Mouse (Mus musculus) liver, embryonic 13.5 days (tissue): ENCODE data around the gene Npc1l1. TPM values are rescaled to one million over a fixed set of nuclear protein-coding genes. Genes with fewer than 3 reads are reported as not detected.
A peak's percentile ranks its signal among the peaks of the same experiment; 100 is the strongest.

ENCODE experiments used
- ATAC-seq: fragments of 200-750 bp; cut with Nextera tagmentation; 2 replicates; pipeline ENCODE4 v1.8.0; 2017; ENCODE audit warnings: low read depth, mild to moderate bottlenecking, moderate number of reproducible peaks, moderate library complexity
- DNase-seq: peaks from one replicate; pipeline ENCODE4 v3.0.0; 2022
- H3K27ac ChIP-seq: fragments of 300-500 bp; sonication (generic); 2 replicates; pipeline ENCODE4 v1.5.1; 2015; ENCODE audit warnings: moderate library complexity, mild to moderate bottlenecking, inconsistent platforms
- H3K27me3 ChIP-seq: fragments of 300-500 bp; sonication (generic); 2 replicates; pipeline ENCODE4 v1.6.1; 2015; ENCODE audit warnings: mild to moderate bottlenecking, inconsistent platforms
- H3K36me3 ChIP-seq: fragments of 300-500 bp; sonication (generic); 2 replicates; pipeline ENCODE4 v1.6.1; 2015; ENCODE audit warnings: mild to moderate bottlenecking, inconsistent platforms
- H3K4me1 ChIP-seq: fragments of 300-500 bp; sonication (generic); replicated peaks from 2 replicates; pipeline ENCODE4 v1.6.1; 2015; ENCODE audit warnings: inconsistent platforms
- H3K4me2 ChIP-seq: fragments of 300-500 bp; sonication (generic); 2 replicates; pipeline ENCODE4 v1.6.1; 2015; ENCODE audit warnings: inconsistent platforms, mild to moderate bottlenecking, moderate library complexity
- H3K4me3 ChIP-seq: fragments of 300-500 bp; sonication (generic); replicated peaks from 2 replicates; pipeline ENCODE4 v1.5.1; 2015; ENCODE audit warnings: mild to moderate bottlenecking, inconsistent platforms
- H3K9ac ChIP-seq: fragments of 300-500 bp; sonication (generic); 2 replicates; pipeline ENCODE4 v1.6.1; 2015; ENCODE audit warnings: mild to moderate bottlenecking, inconsistent platforms
- H3K9me3 ChIP-seq: fragments of 300-500 bp; sonication (generic); replicated peaks from 2 replicates; pipeline ENCODE4 v1.6.1; 2016; ENCODE audit warnings: inconsistent platforms
- WGBS: fragments of 180-500 bp; shearing (Covaris S2); methylation state at CpG from one replicate; pipeline ENCODE4 v1.1.7; 2015; ENCODE audit not compliant: insufficient replicate concordance; 5-methylcytosine and 5-hydroxymethylcytosine counted together
- polyA plus RNA-seq: library from polyadenylated mRNA; unstranded; fragments of >200 nt; fragmentation: Nextera tagmentation; extraction: Ambion mirVana; gene quantifications from 2 replicates; pipeline ENCODE4 v1.2.1, GENCODE M21; 2015

Gene Npc1l1
- 0.08 and 0.10 TPM in 2 replicates for polyA plus RNA-seq

GRCm38 (mm10) chr11:6230012-6230411 is at the start of gene Npc1l1:
Gene Npc1l1 (minus strand): TSS chr11:6230143.
- DNase-seq (no peak), ATAC-seq (no peak)
- no peak within 1 kb of the TSS for H3K27ac ChIP-seq
- H3K36me3 ChIP-seq = 0 out of 2 replicates have a peak, but pooled peaks cover 2% of the 10 kb centered on the region
- peaks cover 6% of the 10 kb centered on the region for H3K9me3 ChIP-seq
- H3K4me1 ChIP-seq = no peaks in the 10 kb centered on the region
- no peak within 1 kb of the TSS for H3K4me2 ChIP-seq
- no peak within 1 kb of the TSS for H3K4me3 ChIP-seq
- H3K27me3 ChIP-seq = no peaks in the 10 kb centered on the region
- 64% methylated on average over 7 of the region's 7 CpGs for WGBS
- no peak within 1 kb of the TSS for H3K9ac ChIP-seq

GRCm38 (mm10) chr11:6276466-6276865 is 46.5 kb upstream of the Npc1l1 start:
- H3K27me3 ChIP-seq = no peaks in the 10 kb centered on the region
- WGBS = 69% methylated on average over 3 of the region's 3 CpGs
- no peak overlapping the region for H3K9ac ChIP-seq
- H3K9me3 ChIP-seq = no peaks in the 10 kb centered on the region
- H3K4me3 ChIP-seq = no peak overlapping the region
- H3K4me2 ChIP-seq = no peak overlapping the region
- H3K36me3 ChIP-seq = peaks cover 8% of the 10 kb centered on the region
- no peak overlapping the region for H3K27ac ChIP-seq
- no peak for ATAC-seq
- H3K4me1 ChIP-seq = peaks cover 25% of the 10 kb centered on the region
- no peak for DNase-seq

GRCm38 (mm10) chr11:6275094-6275484 is 45.1 kb upstream of the Npc1l1 start:
- Histone ChIP-seq H3K4me2 (peak overlapping the region; percentile 97), H3K9me3 (no peaks in the 10 kb centered on the region), H3K36me3 (peaks cover 17% of the 10 kb centered on the region), H3K27ac (peak overlapping the region; percentile 74), H3K9ac (peak overlapping the region; percentile 94), H3K4me3 (peak overlapping the region; percentile 88), H3K4me1 (peaks cover 25% of the 10 kb centered on the region), H3K27me3 (no peaks in the 10 kb centered on the region)
- 30% methylated on average over 7 of the region's 7 CpGs for WGBS
- ATAC-seq = peak; percentile 6; the same call in 1 of the 2 replicates
- DNase-seq = no peak

GRCm38 (mm10) chr11:6274387-6275093 is 44.6 kb upstream of the Npc1l1 start, which contains the start of gene Tmed4:
Gene Tmed4 (minus strand): TSS chr11:6274870.
- H3K36me3 ChIP-seq = peaks cover 17% of the 10 kb centered on the region
- peak within 1 kb of the TSS; percentile 97 for H3K4me2 ChIP-seq
- peak within 1 kb of the TSS; percentile 88 for H3K4me3 ChIP-seq
- peak within 1 kb of the TSS; percentile 94 for H3K9ac ChIP-seq
- peak; percentile 98 for ATAC-seq
- peaks cover 25% of the 10 kb centered on the region for H3K4me1 ChIP-seq
- H3K9me3 ChIP-seq = no peaks in the 10 kb centered on the region
- DNase-seq = peak; percentile 93
- under 1% methylated on average over 39 of the region's 39 CpGs for WGBS
- no peaks in the 10 kb centered on the region for H3K27me3 ChIP-seq
- peak within 1 kb of the TSS; percentile 74 for H3K27ac ChIP-seq

DNA sequence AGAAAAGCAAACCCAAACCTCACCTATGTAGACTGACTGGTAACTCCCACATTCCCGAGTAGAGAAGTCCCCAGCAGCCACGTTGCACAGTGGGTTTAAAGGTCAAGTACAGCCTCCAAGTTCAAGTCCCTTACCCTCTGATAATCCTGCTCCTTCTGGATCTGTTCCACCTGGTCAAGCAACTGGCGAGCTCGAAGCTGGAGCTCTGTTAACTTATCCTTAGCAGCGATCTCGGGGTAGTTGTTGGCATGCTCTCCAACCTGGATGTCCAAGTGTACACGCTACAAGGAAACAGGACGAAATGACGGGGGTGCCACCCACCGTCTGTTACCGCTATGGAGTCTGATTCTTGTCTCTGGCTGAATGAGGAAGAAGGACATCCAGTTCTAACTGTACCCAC is 43.7 kb upstream of the Npc1l1 start:
- Histone ChIP-seq H3K36me3 (peaks cover 17% of the 10 kb centered on the region), H3K4me1 (peaks cover 28% of the 10 kb centered on the region), H3K4me3 (peak overlapping the region; percentile 88), H3K9ac (peak overlapping the region; percentile 94), H3K27ac (peak overlapping the region; percentile 74; the same call in 1 of the 2 replicates), H3K4me2 (peak overlapping the region; percentile 97), H3K9me3 (no peaks in the 10 kb centered on the region), H3K27me3 (no peaks in the 10 kb centered on the region)
- no peak for ATAC-seq
- DNase-seq = no peak
- WGBS = 25% methylated on average over 11 of the region's 11 CpGs

DNA sequence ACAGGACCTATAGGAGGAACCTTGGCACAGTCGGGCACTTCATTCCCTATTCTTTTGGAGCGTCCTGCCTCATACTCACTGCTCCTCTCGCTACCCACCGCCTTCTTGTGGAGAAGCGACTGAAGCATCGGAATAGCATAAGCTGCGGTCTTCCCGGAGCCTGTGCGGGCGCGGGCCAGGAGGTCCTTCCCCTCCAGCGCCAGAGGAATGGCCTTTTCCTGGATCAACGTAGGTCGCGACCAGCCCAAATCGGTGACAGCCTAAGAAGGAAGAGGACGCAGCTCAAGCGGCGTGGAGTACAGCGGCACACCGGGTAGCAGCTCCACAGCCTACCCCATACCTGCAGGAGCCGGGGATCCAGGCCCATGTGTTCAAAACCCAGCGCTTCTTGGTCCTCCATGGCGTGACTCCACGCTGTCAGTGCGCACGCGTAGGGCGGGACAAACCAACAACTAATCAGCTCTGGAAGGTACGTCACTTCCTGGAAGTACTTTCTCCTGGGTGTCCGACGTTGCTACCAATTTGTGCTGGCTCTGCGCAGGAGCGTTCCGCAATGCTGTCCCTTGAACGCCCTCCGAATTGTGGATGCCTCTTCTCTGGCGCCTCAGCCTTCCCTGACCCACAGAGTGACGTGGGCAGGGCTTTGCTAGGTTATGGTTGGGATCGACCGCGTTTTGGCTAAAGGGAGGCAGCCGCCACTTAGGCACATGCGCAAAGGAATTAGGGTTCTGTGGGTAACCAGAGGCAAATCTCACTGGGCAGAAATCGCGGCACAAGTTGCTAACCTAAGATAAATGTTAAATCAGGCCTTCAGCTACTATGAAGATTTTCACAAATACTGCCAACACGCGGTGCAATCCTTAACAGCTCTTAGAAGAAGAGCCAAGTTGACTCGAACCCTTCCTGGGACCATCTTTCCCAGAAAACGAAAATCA is 37.6 kb upstream of the Npc1l1 start, which contains the start of gene Ddx56:
Gene Ddx56, minus strand, starts transcription at position 453 of the 935 bp plus-strand sequence.
- peaks cover 26% of the 10 kb centered on the region for H3K4me1 ChIP-seq
- no peaks in the 10 kb centered on the region for H3K9me3 ChIP-seq
- peak within 1 kb of the TSS; percentile 91 for H3K27ac ChIP-seq
- DNase-seq (peak; percentile 89), ATAC-seq (peak; percentile 97)
- peaks cover 58% of the 10 kb centered on the region for H3K36me3 ChIP-seq
- H3K27me3 ChIP-seq = no peaks in the 10 kb centered on the region
- H3K4me2 ChIP-seq = peak within 1 kb of the TSS; percentile 85
- H3K9ac ChIP-seq = peak within 1 kb of the TSS; percentile 83
- peak within 1 kb of the TSS; percentile 82 for H3K4me3 ChIP-seq
- WGBS = under 1% methylated on average over 50 of the region's 50 CpGs

GRCm38 (mm10) chr11:6266621-6267020 is 36.7 kb upstream of the Npc1l1 start:
- WGBS = 49% methylated on average over 9 of the region's 9 CpGs
- Histone ChIP-seq H3K36me3 (peaks cover 62% of the 10 kb centered on the region), H3K4me3 (peak overlapping the region; percentile 82), H3K9ac (peak overlapping the region; percentile 83), H3K27me3 (no peaks in the 10 kb centered on the region), H3K4me1 (peaks cover 26% of the 10 kb centered on the region), H3K4me2 (peak overlapping the region; percentile 85), H3K27ac (0 out of 2 replicates have a peak overlapping the region, but pooled peaks have one; percentile 18), H3K9me3 (no peaks in the 10 kb centered on the region)
- DNase-seq (no peak), ATAC-seq (no peak)

DNA sequence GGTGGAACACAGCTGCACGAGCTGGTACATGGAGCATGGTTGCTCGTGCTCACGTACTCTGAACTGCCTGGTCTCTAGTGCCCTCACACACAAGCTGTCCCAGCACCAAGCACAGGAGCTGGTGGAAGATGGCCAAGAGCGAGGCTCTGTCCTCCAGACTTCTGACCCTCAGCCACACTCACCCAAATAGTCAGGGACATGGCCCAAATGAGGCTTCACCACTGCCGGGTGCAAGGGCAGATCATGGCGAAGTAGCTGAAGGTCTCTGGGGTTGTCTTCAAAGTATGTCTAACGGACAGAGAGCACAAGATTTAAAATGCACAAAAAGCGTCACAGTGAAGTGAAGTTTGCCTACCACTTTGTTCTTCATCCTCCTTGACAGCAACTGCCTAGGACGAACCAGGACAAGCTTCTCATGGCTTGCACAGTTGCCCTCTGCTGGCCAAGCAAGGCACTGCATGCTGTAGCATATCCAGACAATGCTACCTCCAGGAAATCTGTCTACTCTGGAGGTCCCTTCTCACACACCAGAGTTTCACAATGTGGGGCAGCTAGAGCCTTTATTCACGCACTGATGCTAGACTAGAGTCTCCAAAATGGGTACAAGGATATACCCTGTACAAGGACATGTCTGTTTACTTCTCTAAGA is 31.6 kb upstream of the Npc1l1 start:
- peaks cover 13% of the 10 kb centered on the region for H3K4me1 ChIP-seq
- H3K9ac ChIP-seq = no peak overlapping the region
- no peak overlapping the region for H3K4me2 ChIP-seq
- no peaks in the 10 kb centered on the region for H3K9me3 ChIP-seq
- H3K27ac ChIP-seq = no peak overlapping the region
- 72% methylated on average over 10 of the region's 10 CpGs for WGBS
- H3K27me3 ChIP-seq = no peaks in the 10 kb centered on the region
- DNase-seq (peak; percentile 55), ATAC-seq (peak; percentile 27; the same call in 1 of the 2 replicates)
- peaks cover 92% of the 10 kb centered on the region for H3K36me3 ChIP-seq
- H3K4me3 ChIP-seq = no peak overlapping the region

DNA sequence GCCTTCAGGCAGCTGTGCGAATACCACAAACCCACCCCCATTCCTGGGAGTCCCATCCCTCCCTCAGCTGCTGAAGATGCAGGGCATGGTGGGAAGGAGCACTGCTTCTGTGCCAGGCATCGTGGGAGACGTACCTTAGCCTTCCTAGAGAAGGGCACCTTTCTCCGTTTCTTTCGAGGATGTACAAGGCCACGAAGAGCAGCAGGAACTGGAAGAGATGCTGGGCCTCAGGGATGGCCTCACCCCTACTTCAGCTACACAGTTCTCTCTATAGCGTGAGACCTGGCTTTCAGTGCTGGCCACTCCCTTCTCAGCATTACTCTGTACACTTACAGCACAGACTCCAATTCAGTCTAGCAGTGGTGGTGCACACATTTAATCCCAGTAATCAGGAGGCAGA is 29.5 kb upstream of the Npc1l1 start:
- DNase-seq = no peak
- 81% methylated on average over 7 of the region's 7 CpGs for WGBS

GRCm38 (mm10) chr11:6256490-6257072 is 26.6 kb upstream of the Npc1l1 start:
- no peaks in the 10 kb centered on the region for H3K27me3 ChIP-seq
- 54% methylated on average over 6 of the region's 6 CpGs for WGBS
- H3K36me3 ChIP-seq = peaks cover 42% of the 10 kb centered on the region
- DNase-seq (no peak), ATAC-seq (peak; percentile 45; the same call in 1 of the 2 replicates)
- no peak overlapping the region for H3K4me2 ChIP-seq
- H3K4me3 ChIP-seq = no peak overlapping the region
- peaks cover 7% of the 10 kb centered on the region for H3K4me1 ChIP-seq
- no peaks in the 10 kb centered on the region for H3K9me3 ChIP-seq
- H3K9ac ChIP-seq = no peak overlapping the region
- H3K27ac ChIP-seq = no peak overlapping the region

More for the DNA sequence above, 29.5 kb upstream of the Npc1l1 start:
- H3K9me3 ChIP-seq = no peaks in the 10 kb centered on the region
- H3K4me3 ChIP-seq = no peak overlapping the region
- H3K27me3 ChIP-seq = no peaks in the 10 kb centered on the region
- H3K27ac ChIP-seq = no peak overlapping the region
- peaks cover 7% of the 10 kb centered on the region for H3K4me1 ChIP-seq
- ATAC-seq = no peak
- peaks cover 70% of the 10 kb centered on the region for H3K36me3 ChIP-seq
- no peak overlapping the region for H3K4me2 ChIP-seq
- no peak overlapping the region for H3K9ac ChIP-seq
